Mouse (Mus musculus) embryonic fibroblast, embryonic 13.5 days (primary cell): ENCODE results near the gene Olfr1308.

ENCODE experiments used
- CTCF ChIP-seq: IDR thresholded peaks from 2 replicates; pipeline ENCODE4 v1.5.1; 2011; ENCODE audit warnings: mild to moderate bottlenecking, control low read depth, low read length, moderate library complexity, borderline replicate concordance; ENCODE audit not compliant: insufficient read depth
- POLR2A ChIP-seq: IDR thresholded peaks from 2 replicates; pipeline ENCODE4 v1.6.1; 2011; ENCODE audit warnings: low read depth, mild to moderate bottlenecking, control low read depth, low read length, moderate library complexity

DNA sequence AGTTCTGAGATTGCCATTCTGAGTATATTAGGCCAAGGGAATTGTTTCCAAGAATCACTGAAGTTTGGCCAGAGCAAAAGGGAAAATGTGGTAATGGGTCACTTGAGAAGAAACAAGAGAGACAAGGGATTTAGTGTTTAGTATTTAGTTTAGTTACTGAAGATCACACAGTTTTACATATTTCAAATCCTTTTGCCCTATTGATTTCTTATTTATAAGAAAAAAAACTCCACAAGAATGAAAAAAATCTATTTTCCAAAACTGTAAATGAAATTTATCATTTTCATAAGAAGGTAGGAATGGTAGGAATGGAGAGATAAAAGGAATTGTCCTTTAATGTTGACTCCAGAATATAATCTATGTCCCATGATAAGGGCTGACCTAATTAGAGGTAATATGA lies 47.9 kb upstream of the Olfr1308 start, which contains the start of gene Olfr1310:
- no peak for TF ChIP-seq POLR2A
- no peak for TF ChIP-seq CTCF
